Mouse (Mus musculus) kidney, adult 18-20 months (tissue): ENCODE results near the gene Emc4.

Experiments
- DNase-seq: peaks from one replicate; pipeline ENCODE4 v3.0.0; 2021

The Emc4 gene

GRCm38 (mm10) chr2:112332051-112332898 is 35.6 kb downstream of the Emc4 start:
- DNase-seq = no peak

GRCm38 (mm10) chr2:112328069-112328777 is 39.6 kb downstream of the Emc4 start:
- no peak for DNase-seq

- no peak for DNase-seq
These were observed 48.9 kb downstream of the Emc4 start for GRCm38 (mm10) chr2:112318905-112319304.

GRCm38 (mm10) chr2:112318227-112318626 is 49.6 kb downstream of the Emc4 start:
- DNase-seq = no peak

GRCm38 (mm10) chr2:112315638-112316037 is 52.2 kb downstream of the Emc4 start:
- DNase-seq = no peak
